Mouse (Mus musculus) adrenal gland, postnatal 25 days (tissue): ENCODE results near the gene Wdr90. TPM values are rescaled to one million over a fixed set of nuclear protein-coding genes. Genes with fewer than 3 reads are reported as not detected.

Experiments used
- DNase-seq: peaks from one replicate; pipeline ENCODE4 v3.0.0; 2021; ENCODE audit warnings: mixed read lengths
- total RNA-seq: library from RNA; stranded (reverse); gene quantifications from 2 replicates; pipeline ENCODE4 v1.2.3, GENCODE M21; 2021

The Wdr90 gene
- total RNA-seq, 1 experiment from 2014 or later: 28.0 TPM

GRCm38 (mm10) chr17:25877025-25877424, 15.7 kb upstream of the Wdr90 start:
- DNase-seq: no peak

GRCm38 (mm10) chr17:25876347-25876915, 15.1 kb upstream of the Wdr90 start:
- DNase-seq: no peak

GRCm38 (mm10) chr17:25875171-25876136, 14.2 kb upstream of the Wdr90 start:
- DNase-seq: peak; percentile 92

GRCm38 (mm10) chr17:25874721-25875170, 13.4 kb upstream of the Wdr90 start, which contains the start of gene Mettl26:
Gene Mettl26 (plus strand): TSS chr17:25875074.
- DNase-seq: peak; percentile 89

GRCm38 (mm10) chr17:25874148-25874720, 12.9 kb upstream of the Wdr90 start:
- no peak for DNase-seq

GRCm38 (mm10) chr17:25873405-25874147, 12.3 kb upstream of the Wdr90 start:
- DNase-seq: no peak

GRCm38 (mm10) chr17:25872676-25873075, 11.4 kb upstream of the Wdr90 start:
- DNase-seq: no peak

- peak; percentile 62 for DNase-seq
Observed at GRCm38 (mm10) chr17:25871566-25871965, 10.3 kb upstream of the Wdr90 start.

- no peak for DNase-seq
Observed at GRCm38 (mm10) chr17:25869954-25870353, 8.7 kb upstream of the Wdr90 start.

GRCm38 (mm10) chr17:25869498-25869897, 8.2 kb upstream of the Wdr90 start:
- DNase-seq: no peak

GRCm38 (mm10) chr17:25868601-25869191, 7.4 kb upstream of the Wdr90 start, which contains the start of gene Mcrip2:
Gene Mcrip2 (minus strand): TSS chr17:25868764.
- peak; percentile 88 for DNase-seq

- DNase-seq: peak; percentile 71
Observed at GRCm38 (mm10) chr17:25867836-25868600, 6.7 kb upstream of the Wdr90 start.

- DNase-seq: no peak
Observed at GRCm38 (mm10) chr17:25867509-25867835, 6.2 kb upstream of the Wdr90 start.

- DNase-seq: no peak
Observed at GRCm38 (mm10) chr17:25866172-25866571, 4.9 kb upstream of the Wdr90 start.

GRCm38 (mm10) chr17:25865288-25865687, 4.0 kb upstream of the Wdr90 start:
- no peak for DNase-seq

GRCm38 (mm10) chr17:25864311-25864710, 3.0 kb upstream of the Wdr90 start:
- no peak for DNase-seq

GRCm38 (mm10) chr17:25863681-25864080, 2.4 kb upstream of the Wdr90 start:
- no peak for DNase-seq

- DNase-seq: no peak
Observed at GRCm38 (mm10) chr17:25861704-25862612, 657 bp upstream of the Wdr90 start.

GRCm38 (mm10) chr17:25860229-25860628, 1.1 kb downstream of the Wdr90 start:
- no peak for DNase-seq

- DNase-seq: peak; percentile 95
Observed at GRCm38 (mm10) chr17:25844396-25844901, 16.9 kb downstream of the Wdr90 start, which contains the start of gene Rhot2. Gene Rhot2 (minus strand): TSS chr17:25844851.
